ENCODE assay signal across 8 mouse cellular contexts in the genomic region with DNA sequence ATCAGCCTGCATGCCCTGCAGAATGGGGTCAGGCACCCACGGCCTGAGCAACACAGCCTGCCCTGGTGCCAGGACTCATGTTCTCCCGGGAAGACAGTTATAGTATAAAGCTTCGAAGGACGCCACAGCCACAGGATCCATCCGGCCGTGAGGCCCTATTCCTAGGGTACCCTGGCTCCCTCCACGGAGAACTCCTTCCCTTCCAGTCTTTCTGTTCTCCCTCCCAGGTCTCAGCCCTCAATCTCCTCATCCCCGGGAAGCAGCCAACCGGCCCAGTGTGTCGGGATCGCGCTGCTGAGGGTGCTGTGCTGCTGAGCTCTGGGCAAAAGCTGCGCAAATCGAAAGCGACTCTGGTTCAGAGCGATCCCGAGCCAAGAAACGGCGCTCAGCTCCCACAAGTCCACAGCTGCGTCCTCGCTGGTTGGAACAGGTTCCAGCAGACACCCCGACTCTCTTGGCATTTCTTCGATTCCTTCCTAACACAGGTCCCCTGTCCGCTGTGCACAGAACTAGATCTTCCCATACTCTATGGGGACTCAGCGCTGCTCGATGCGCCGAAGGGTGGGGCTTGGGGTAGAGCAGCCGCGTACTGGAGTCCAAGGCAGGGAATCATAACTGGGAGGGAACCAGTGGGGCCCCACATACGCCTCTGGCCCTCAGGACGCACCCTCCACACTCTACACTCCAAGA. TPM values are rescaled to one million over a fixed set of nuclear protein-coding genes. Genes with fewer than 3 reads are reported as not detected.
DNase-seq lines count a peak whose midpoint lies in the region; ATAC-seq and TF ChIP-seq lines count a peak whose summit lies in the region.

No protein-coding gene starts in this region.

- H3K4me2 ChIP-seq in intestine, postnatal 0 days (replicated peaks; ENCODE audit: low read depth), result peak overlapping the region; percentile 95
- H3K4me2 ChIP-seq in midbrain, embryonic 16.5 days (ENCODE audit: low read length), result peak overlapping the region; percentile 55

- H3K9ac ChIP-seq in intestine, postnatal 0 days (ENCODE audit: low read depth, low read length), result peak overlapping the region; percentile 26; the same call in 1 of the 2 replicates
- peak overlapping the region; percentile 43 for H3K9ac ChIP-seq in midbrain, embryonic 16.5 days (ENCODE audit: low read depth, low read length)

- H3K27me3 ChIP-seq in forebrain, embryonic 10.5 days (ENCODE audit: poor library complexity, severe bottlenecking), result peaks cover 95% of the 10 kb centered on the region
- H3K27me3 ChIP-seq in intestine, postnatal 0 days (replicated peaks; ENCODE audit: control insufficient read depth, insufficient read depth, low read length), result peaks cover 71% of the 10 kb centered on the region
- peaks cover 34% of the 10 kb centered on the region for H3K27me3 ChIP-seq in midbrain, embryonic 16.5 days (ENCODE audit: control insufficient read depth, insufficient read depth, low read depth, low read length)

- TF ChIP-seq CTCF in intestine, postnatal 0 days (IDR thresholded peaks at IDR 0.05; ENCODE audit: low read depth), result no peak

- no peaks in the 10 kb centered on the region for H3K9me3 ChIP-seq in forebrain, embryonic 10.5 days
- no peaks in the 10 kb centered on the region for H3K9me3 ChIP-seq in intestine, postnatal 0 days (ENCODE audit: control insufficient read depth)
- H3K9me3 ChIP-seq in midbrain, embryonic 16.5 days (replicated peaks; ENCODE audit: control insufficient read depth, low read length, poor library complexity, severe bottlenecking), result no peaks in the 10 kb centered on the region

- 1% methylated on average over 32 of the region's 32 CpGs for WGBS in forebrain, embryonic 10.5 days
- 1% methylated on average over 32 of the region's 32 CpGs for WGBS in intestine, postnatal 0 days
- WGBS in midbrain, embryonic 16.5 days, result 2% methylated on average over 32 of the region's 32 CpGs

- no peak overlapping the region for H3K27ac ChIP-seq in forebrain, embryonic 10.5 days
- H3K27ac ChIP-seq in intestine, postnatal 0 days (ENCODE audit: low read depth, low read length), result no peak overlapping the region
- no peak overlapping the region for H3K27ac ChIP-seq in midbrain, embryonic 16.5 days (ENCODE audit: low read length)

- peak; percentile 90 for DNase-seq in heart, adult 11 months
- DNase-seq in heart, adult 9 months (ENCODE audit: low spot score in 2 of 2), result no peak
- peak; percentile 83 for DNase-seq in NIH3T3 (ENCODE audit: low read depth)
- DNase-seq in forebrain, embryonic 10.5 days (ENCODE audit: extremely low spot score, low spot score), result no peak
- no peak for DNase-seq in thymus, postnatal 36 days
- no peak for DNase-seq in frontal cortex, postnatal 25 days (ENCODE audit: low spot score in 2 of 2)

- peak; percentile 53 for ATAC-seq in intestine, postnatal 0 days
- ATAC-seq in midbrain, embryonic 16.5 days, result peak; percentile 61

- H3K4me1 ChIP-seq in forebrain, embryonic 10.5 days, result peaks cover 46% of the 10 kb centered on the region
- H3K4me1 ChIP-seq in intestine, postnatal 0 days (replicated peaks; ENCODE audit: control insufficient read depth, insufficient read depth, low read length), result no peaks in the 10 kb centered on the region
- H3K4me1 ChIP-seq in midbrain, embryonic 16.5 days (ENCODE audit: control insufficient read depth, insufficient read depth, low read length), result peaks cover 20% of the 10 kb centered on the region

- peak overlapping the region; percentile 47 for H3K4me3 ChIP-seq in forebrain, embryonic 10.5 days
- H3K4me3 ChIP-seq in intestine, postnatal 0 days (ENCODE audit: low read depth, low read length), result peak overlapping the region; percentile 53
- H3K4me3 ChIP-seq in midbrain, embryonic 16.5 days (ENCODE audit: low read depth, low read length), result peak overlapping the region; percentile 28

- no peaks in the 10 kb centered on the region for H3K36me3 ChIP-seq in forebrain, embryonic 10.5 days (replicated peaks)
- H3K36me3 ChIP-seq in intestine, postnatal 0 days (ENCODE audit: control insufficient read depth, insufficient read depth), result no peaks in the 10 kb centered on the region
- no peaks in the 10 kb centered on the region for H3K36me3 ChIP-seq in midbrain, embryonic 16.5 days (ENCODE audit: control insufficient read depth, insufficient read depth, low read length)

RNA-seq across cellular contexts. Expression of a gene that starts 11.0 kb away (rescaled TPM):
- polyA plus RNA-seq in forebrain, embryonic 10.5 days (2016; fragmentation: Nextera tagmentation; extraction: Ambion mirVana), result 1.1 and 1.9 TPM in 2 replicates
- polyA plus RNA-seq in intestine, postnatal 0 days (2015; fragmentation: Nextera tagmentation; extraction: Ambion mirVana), result 0.14 TPM in 1 of 2 replicates, not detected in the other
- polyA plus RNA-seq in midbrain, embryonic 16.5 days (2015; fragmentation: Nextera tagmentation; extraction: Ambion mirVana), result 33.3 and 34.0 TPM in 2 replicates

Comparison
In these comparisons a context has a peak if more than half of its experiments do, and no peak if none do; other contexts are left out.
1. DNase-seq: peak in heart, adult 11 months (single experiment) and NIH3T3 (single experiment); none in heart, adult 9 months (0 of 2), forebrain, embryonic 10.5 days (single experiment), thymus, postnatal 36 days (0 of 2) and frontal cortex, postnatal 25 days (0 of 2).
2. RNA of a gene that starts 11.0 kb away (polyA plus RNA-seq): 33.3 to 34.0 TPM in midbrain, embryonic 16.5 days; 1.1 to 1.9 TPM in forebrain, embryonic 10.5 days and 0.14 TPM in intestine, postnatal 0 days; every median in the first group is over 10 times any median in the second.
3. Peak in every context shown above with its lines, with median percentiles within 50 percentile points of each other: H3K4me3 ChIP-seq.